Mouse (Mus musculus) liver, postnatal 0 days (tissue): ENCODE measurements around the gene Atad3a. TPM values are rescaled to one million over a fixed set of nuclear protein-coding genes. Genes with fewer than 3 reads are reported as not detected.

Experiments used
- ATAC-seq: fragments of 200-750 bp; cut with Nextera tagmentation; 2 replicates; pipeline ENCODE4 v1.8.0; 2017; ENCODE audit warnings: mild to moderate bottlenecking, moderate library complexity
- DNase-seq: peaks from one replicate; pipeline ENCODE4 v3.0.0-alpha.2; 2016
- H3K27ac ChIP-seq: fragments of 300-500 bp; sonication (generic); 2 replicates; pipeline ENCODE4 v1.5.1; 2014; ENCODE audit warnings: antibody characterized with exemption, moderate library complexity, mild to moderate bottlenecking, low read depth
- H3K27me3 ChIP-seq: fragments of 300-500 bp; sonication (generic); 2 replicates; pipeline ENCODE4 v1.6.1; 2014; ENCODE audit warnings: low read length, control low read depth, mixed read lengths; ENCODE audit not compliant: insufficient read depth
- H3K36me3 ChIP-seq: fragments of 300-500 bp; sonication (generic); replicated peaks from 2 replicates; pipeline ENCODE4 v1.6.1; 2014; ENCODE audit warnings: mild to moderate bottlenecking, control low read depth, low read length, moderate library complexity, mixed read lengths; ENCODE audit not compliant: insufficient read depth
- H3K4me1 ChIP-seq: fragments of 300-500 bp; sonication (generic); 2 replicates; pipeline ENCODE4 v1.6.1; 2014; ENCODE audit warnings: antibody characterized with exemption, mild to moderate bottlenecking, control low read depth; ENCODE audit not compliant: insufficient read depth
- H3K4me2 ChIP-seq: fragments of 300-500 bp; sonication (generic); 2 replicates; pipeline ENCODE4 v1.6.1; 2014; ENCODE audit warnings: low read depth, mild to moderate bottlenecking, low read length, moderate library complexity, mixed read lengths
- H3K4me3 ChIP-seq: fragments of 300-500 bp; sonication (generic); 2 replicates; pipeline ENCODE4 v1.5.1; 2014; ENCODE audit warnings: low read depth, low read length
- H3K9ac ChIP-seq: fragments of 300-500 bp; sonication (generic); replicated peaks from 2 replicates; pipeline ENCODE4 v1.6.1; 2014; ENCODE audit warnings: mild to moderate bottlenecking, moderate library complexity
- H3K9me3 ChIP-seq: fragments of 300-500 bp; sonication (generic); 2 replicates; pipeline ENCODE4 v1.6.1; 2016; ENCODE audit warnings: mild to moderate bottlenecking, control low read depth, low read length, mixed read lengths
- CTCF ChIP-seq: sonication (generic); IDR thresholded peaks from 2 replicates; pipeline ENCODE4 v1.5.1; 2016; ENCODE audit warnings: antibody characterized with exemption, low read depth
- EP300 ChIP-seq: IDR thresholded peaks from 2 replicates; pipeline ENCODE4 v1.6.1; 2016; ENCODE audit warnings: antibody characterized with exemption, low read depth, mild to moderate bottlenecking
- WGBS: fragments of 180-500 bp; shearing (Covaris S2); extraction: QIAGEN DNeasy Blood & Tissue Kit; methylation state at CpG from one replicate; pipeline ENCODE4 v1.1.7; 2014; ENCODE audit not compliant: insufficient replicate concordance; 5-methylcytosine and 5-hydroxymethylcytosine counted together
- polyA plus RNA-seq: library from polyadenylated mRNA; unstranded; fragments of >200 nt; fragmentation: Nextera tagmentation; extraction: Ambion mirVana; gene quantifications from 2 replicates; pipeline ENCODE4 v1.2.1, GENCODE M21; 2015

Gene Atad3a
- polyA plus RNA-seq, 1 experiment from 2014 or later = 44.7 TPM

- H3K36me3 ChIP-seq = peaks cover 9% of the 10 kb centered on the region
- ATAC-seq (peak; percentile 12; the same call in 1 of the 2 replicates), DNase-seq (peak; percentile 48)
- 2% methylated on average over 10 of the region's 10 CpGs for WGBS
- no peak for TF ChIP-seq EP300
- peak; percentile 57 for TF ChIP-seq CTCF
- H3K27ac ChIP-seq = peak overlapping the region; percentile 86
- peak overlapping the region; percentile 100 for H3K4me2 ChIP-seq
- H3K4me3 ChIP-seq = peak overlapping the region; percentile 71
- no peaks in the 10 kb centered on the region for H3K27me3 ChIP-seq
- peak overlapping the region; percentile 75 for H3K9ac ChIP-seq
- no peaks in the 10 kb centered on the region for H3K9me3 ChIP-seq
- H3K4me1 ChIP-seq = peaks cover 19% of the 10 kb centered on the region
Measured at GRCm38 (mm10) chr4:155759862-155760612, 856 bp downstream of the Atad3a start.

- H3K27ac ChIP-seq = no peak overlapping the region
- peaks cover 17% of the 10 kb centered on the region for H3K4me1 ChIP-seq
- H3K4me3 ChIP-seq = no peak overlapping the region
- DNase-seq = no peak
- no peak overlapping the region for H3K9ac ChIP-seq
- peaks cover 33% of the 10 kb centered on the region for H3K36me3 ChIP-seq
- no peak overlapping the region for H3K4me2 ChIP-seq
- no peaks in the 10 kb centered on the region for H3K27me3 ChIP-seq
- 89% methylated on average over 12 of the region's 12 CpGs for WGBS
- ATAC-seq = no peak
- TF ChIP-seq CTCF = no peak
- no peak for TF ChIP-seq EP300
- no peaks in the 10 kb centered on the region for H3K9me3 ChIP-seq
Measured at GRCm38 (mm10) chr4:155757011-155757410, 3.9 kb downstream of the Atad3a start.

GRCm38 (mm10) chr4:155746575-155747490 is 14.1 kb downstream of the Atad3a start:
- Histone ChIP-seq H3K4me3 (no peak overlapping the region), H3K4me1 (no peaks in the 10 kb centered on the region), H3K9ac (no peak overlapping the region), H3K27ac (no peak overlapping the region), H3K4me2 (no peak overlapping the region), H3K36me3 (peaks cover 81% of the 10 kb centered on the region), H3K9me3 (no peaks in the 10 kb centered on the region), H3K27me3 (no peaks in the 10 kb centered on the region)
- DNase-seq = no peak
- no peak for TF ChIP-seq CTCF
- TF ChIP-seq EP300 = no peak
- ATAC-seq = no peak
- WGBS = 79% methylated on average over 17 of the region's 17 CpGs

- 78% methylated on average over 8 of the region's 8 CpGs for WGBS
- ATAC-seq (no peak), DNase-seq (no peak)
- TF ChIP-seq EP300 = no peak
- TF ChIP-seq CTCF = no peak
- Histone ChIP-seq H3K4me2 (no peak overlapping the region), H3K27me3 (no peaks in the 10 kb centered on the region), H3K9me3 (no peaks in the 10 kb centered on the region), H3K4me3 (no peak overlapping the region), H3K36me3 (peaks cover 77% of the 10 kb centered on the region), H3K27ac (no peak overlapping the region), H3K4me1 (no peaks in the 10 kb centered on the region), H3K9ac (no peak overlapping the region)
Measured at GRCm38 (mm10) chr4:155746036-155746548, 14.8 kb downstream of the Atad3a start.

GRCm38 (mm10) chr4:155745136-155745535 is 15.8 kb downstream of the Atad3a start:
- Histone ChIP-seq H3K27me3 (no peaks in the 10 kb centered on the region), H3K4me2 (no peak overlapping the region), H3K36me3 (peaks cover 71% of the 10 kb centered on the region), H3K4me3 (no peak overlapping the region), H3K9me3 (no peaks in the 10 kb centered on the region), H3K27ac (no peak overlapping the region), H3K4me1 (no peaks in the 10 kb centered on the region), H3K9ac (no peak overlapping the region)
- WGBS = 90% methylated on average over 5 of the region's 5 CpGs
- DNase-seq (no peak), ATAC-seq (no peak)
- TF ChIP-seq CTCF (no peak), EP300 (no peak)

- H3K27me3 ChIP-seq = no peaks in the 10 kb centered on the region
- 84% methylated on average over 8 of the region's 8 CpGs for WGBS
- H3K27ac ChIP-seq = no peak overlapping the region
- no peak overlapping the region for H3K4me3 ChIP-seq
- no peak overlapping the region for H3K9ac ChIP-seq
- no peaks in the 10 kb centered on the region for H3K4me1 ChIP-seq
- no peak for TF ChIP-seq EP300
- no peak for TF ChIP-seq CTCF
- H3K36me3 ChIP-seq = peaks cover 64% of the 10 kb centered on the region
- ATAC-seq (no peak), DNase-seq (no peak)
- H3K9me3 ChIP-seq = no peaks in the 10 kb centered on the region
- H3K4me2 ChIP-seq = no peak overlapping the region
Measured at GRCm38 (mm10) chr4:155744474-155744873, 16.4 kb downstream of the Atad3a start.
